Mouse (Mus musculus) CD4-positive, CD25-positive, alpha-beta regulatory T cell, adult 2 months (primary cell): ENCODE results near the gene Pde4a.
A peak's percentile ranks its signal among the peaks of the same experiment; 100 is the strongest.

Experiments used
- DNase-seq: peaks from one replicate; pipeline ENCODE4 v3.0.0-alpha.2; 2012; ENCODE audit warnings: low read depth, low spot score

The Pde4a gene

GRCm38 (mm10) chr9:21181421-21182220 lies 16.1 kb downstream of the Pde4a start:
- DNase-seq: peak; percentile 44

- peak; percentile 38 for DNase-seq
These were observed 17.9 kb downstream of the Pde4a start for GRCm38 (mm10) chr9:21183421-21183820.

GRCm38 (mm10) chr9:21183905-21184413 lies 18.4 kb downstream of the Pde4a start:
- DNase-seq: peak; percentile 72

- DNase-seq: no peak
These were observed 19.2 kb downstream of the Pde4a start for GRCm38 (mm10) chr9:21184733-21185132.

GRCm38 (mm10) chr9:21185436-21185835 lies 19.9 kb downstream of the Pde4a start:
- no peak for DNase-seq

GRCm38 (mm10) chr9:21189905-21190304 lies 24.4 kb downstream of the Pde4a start:
- DNase-seq: peak; percentile 75

GRCm38 (mm10) chr9:21190670-21191069 lies 25.2 kb downstream of the Pde4a start:
- DNase-seq: no peak

- no peak for DNase-seq
These were observed 28.3 kb downstream of the Pde4a start for GRCm38 (mm10) chr9:21193786-21194185.

GRCm38 (mm10) chr9:21194787-21195493 lies 29.4 kb downstream of the Pde4a start:
- no peak for DNase-seq

GRCm38 (mm10) chr9:21195736-21196505 lies 30.4 kb downstream of the Pde4a start:
- peak; percentile 51 for DNase-seq

- DNase-seq: no peak
These were observed 31.3 kb downstream of the Pde4a start for GRCm38 (mm10) chr9:21196521-21197433.

GRCm38 (mm10) chr9:21197981-21198380 lies 32.5 kb downstream of the Pde4a start:
- DNase-seq: no peak

- DNase-seq: no peak
These were observed 33.4 kb downstream of the Pde4a start for GRCm38 (mm10) chr9:21198960-21199359.

- DNase-seq: no peak
These were observed 38.6 kb downstream of the Pde4a start for GRCm38 (mm10) chr9:21204156-21204527.

- no peak for DNase-seq
These were observed 39.2 kb downstream of the Pde4a start for GRCm38 (mm10) chr9:21204528-21205272.

GRCm38 (mm10) chr9:21206848-21207247 lies 41.3 kb downstream of the Pde4a start:
- DNase-seq: no peak

GRCm38 (mm10) chr9:21208626-21209025 lies 43.1 kb downstream of the Pde4a start:
- no peak for DNase-seq

- DNase-seq: no peak
These were observed 45.3 kb downstream of the Pde4a start for GRCm38 (mm10) chr9:21210821-21211220.

GRCm38 (mm10) chr9:21211624-21212023 lies 46.1 kb downstream of the Pde4a start:
- DNase-seq: no peak

GRCm38 (mm10) chr9:21213617-21214190 lies 48.2 kb downstream of the Pde4a start:
- DNase-seq: peak; percentile 61
